Mouse (Mus musculus): ENCODE results near the gene Trpm6.

DNA sequence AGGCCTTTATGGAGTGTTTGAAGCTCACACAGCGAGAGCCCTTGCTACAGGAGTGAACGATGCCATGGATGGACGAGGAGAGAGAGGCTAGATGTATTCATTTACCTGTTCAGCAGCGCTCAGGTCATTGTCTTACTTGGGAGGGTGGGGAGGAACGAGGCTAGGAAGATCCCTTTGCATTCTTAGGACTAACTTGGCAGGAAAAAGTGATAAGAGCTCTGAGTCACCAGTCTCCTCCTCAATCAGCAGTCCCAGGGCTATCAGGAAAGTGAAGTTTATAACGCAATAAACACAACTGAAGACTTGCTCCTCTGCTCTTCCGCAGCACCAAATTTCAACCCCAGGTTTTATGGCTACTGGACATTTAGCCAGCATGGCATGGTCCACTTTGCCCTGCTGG is 19.5 kb upstream of the Trpm6 start:
- TF ChIP-seq CTCF (IDR thresholded peaks at IDR 0.05; ENCODE audit: insufficient read depth, low read depth, low read length) (no peak), POLR2A (IDR thresholded peaks at IDR 0.05; ENCODE audit: insufficient read depth, low read depth, low read length) (no peak)
